Mouse (Mus musculus): ENCODE data around the gene Tmem248. TPM values are rescaled to one million over a fixed set of nuclear protein-coding genes. Genes with fewer than 3 reads are reported as not detected.

The Tmem248 gene
- polyA plus RNA-seq, 1 experiment from 2014 or later = 45.9 TPM

- ATAC-seq (ENCODE audit: low FRiP score, low TSS enrichment) = no peak
- Histone ChIP-seq H3K9me3 (ENCODE audit: control insufficient read depth, low read length) (no peaks in the 10 kb centered on the region), H3K36me3 (ENCODE audit: control insufficient read depth, insufficient read depth, low read length) (peaks cover 36% of the 10 kb centered on the region), H3K4me3 (ENCODE audit: low read length) (no peak overlapping the region), H3K27ac (ENCODE audit: low read depth, low read length) (no peak overlapping the region), H3K4me1 (ENCODE audit: control insufficient read depth, insufficient read depth, low read length) (no peaks in the 10 kb centered on the region), H3K4me2 (replicated peaks; ENCODE audit: low read depth, low read length) (no peak overlapping the region), H3K9ac (ENCODE audit: low read depth, low read length) (no peak overlapping the region), H3K27me3 (ENCODE audit: control insufficient read depth, insufficient read depth, low read length) (no peaks in the 10 kb centered on the region)
- 96% methylated on average over 9 of the region's 9 CpGs for WGBS
Measured at GRCm38 (mm10) chr5:130283079-130283732, 66.3 kb downstream of the Tmem248 start.

- H3K36me3 ChIP-seq (ENCODE audit: control insufficient read depth, insufficient read depth, low read length) = peaks cover 34% of the 10 kb centered on the region; the same call in 1 of the 2 replicates
- no peak overlapping the region for H3K4me3 ChIP-seq (ENCODE audit: low read length)
- ATAC-seq (ENCODE audit: low FRiP score, low TSS enrichment) = no peak
- no peaks in the 10 kb centered on the region for H3K4me1 ChIP-seq (ENCODE audit: control insufficient read depth, insufficient read depth, low read length)
- H3K27ac ChIP-seq (ENCODE audit: low read depth, low read length) = no peak overlapping the region
- no peak overlapping the region for H3K9ac ChIP-seq (ENCODE audit: low read depth, low read length)
- 95% methylated on average over 7 of the region's 7 CpGs for whole genome bisulfite sequencing
- H3K9me3 ChIP-seq (ENCODE audit: control insufficient read depth, low read length) = no peaks in the 10 kb centered on the region
- H3K27me3 ChIP-seq (ENCODE audit: control insufficient read depth, insufficient read depth, low read length) = no peaks in the 10 kb centered on the region
- H3K4me2 ChIP-seq (replicated peaks; ENCODE audit: low read depth, low read length) = no peak overlapping the region
Measured at GRCm38 (mm10) chr5:130288106-130288505, 71.2 kb downstream of the Tmem248 start.

GRCm38 (mm10) chr5:130290242-130290641 lies 73.4 kb downstream of the Tmem248 start:
- Histone ChIP-seq H3K9ac (ENCODE audit: low read depth, low read length) (no peak overlapping the region), H3K27ac (ENCODE audit: low read depth, low read length) (no peak overlapping the region), H3K4me3 (ENCODE audit: low read length) (no peak overlapping the region), H3K9me3 (ENCODE audit: control insufficient read depth, low read length) (no peaks in the 10 kb centered on the region), H3K36me3 (ENCODE audit: control insufficient read depth, insufficient read depth, low read length) (peaks cover 23% of the 10 kb centered on the region; the same call in 1 of the 2 replicates), H3K27me3 (ENCODE audit: control insufficient read depth, insufficient read depth, low read length) (no peaks in the 10 kb centered on the region), H3K4me2 (replicated peaks; ENCODE audit: low read depth, low read length) (no peak overlapping the region), H3K4me1 (ENCODE audit: control insufficient read depth, insufficient read depth, low read length) (no peaks in the 10 kb centered on the region)
- WGBS = 95% methylated on average over 6 of the region's 6 CpGs
- no peak for ATAC-seq (ENCODE audit: low FRiP score, low TSS enrichment)

DNA sequence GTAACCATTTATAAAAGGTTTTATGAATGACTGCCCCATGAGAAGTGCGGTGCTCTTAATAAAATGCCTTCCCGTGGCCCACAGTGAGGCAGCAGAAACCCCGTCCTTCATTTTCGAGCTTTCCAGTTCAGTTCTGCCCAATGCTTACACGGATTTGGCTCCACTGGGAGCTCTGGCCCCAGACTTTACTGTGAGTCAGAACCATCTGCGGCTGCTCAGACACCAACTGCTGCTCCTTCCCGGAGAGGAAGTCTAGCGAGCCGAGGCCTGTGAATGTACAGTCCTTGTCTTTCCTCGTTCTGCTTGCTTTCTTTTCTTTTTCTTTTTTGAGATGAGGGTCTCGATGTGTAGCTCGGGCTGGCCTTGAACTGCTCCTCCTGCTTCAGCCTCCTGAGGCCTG lies 73.9 kb downstream of the Tmem248 start:
- Histone ChIP-seq H3K4me2 (replicated peaks; ENCODE audit: low read depth, low read length) (no peak overlapping the region), H3K9me3 (ENCODE audit: control insufficient read depth, low read length) (no peaks in the 10 kb centered on the region), H3K27me3 (ENCODE audit: control insufficient read depth, insufficient read depth, low read length) (no peaks in the 10 kb centered on the region), H3K4me3 (ENCODE audit: low read length) (no peak overlapping the region), H3K9ac (ENCODE audit: low read depth, low read length) (no peak overlapping the region), H3K27ac (ENCODE audit: low read depth, low read length) (no peak overlapping the region), H3K36me3 (ENCODE audit: control insufficient read depth, insufficient read depth, low read length) (peaks cover 23% of the 10 kb centered on the region; the same call in 1 of the 2 replicates), H3K4me1 (ENCODE audit: control insufficient read depth, insufficient read depth, low read length) (no peaks in the 10 kb centered on the region)
- ATAC-seq (ENCODE audit: low FRiP score, low TSS enrichment) = no peak
- 97% methylated on average over 12 of the region's 12 CpGs for WGBS

DNA sequence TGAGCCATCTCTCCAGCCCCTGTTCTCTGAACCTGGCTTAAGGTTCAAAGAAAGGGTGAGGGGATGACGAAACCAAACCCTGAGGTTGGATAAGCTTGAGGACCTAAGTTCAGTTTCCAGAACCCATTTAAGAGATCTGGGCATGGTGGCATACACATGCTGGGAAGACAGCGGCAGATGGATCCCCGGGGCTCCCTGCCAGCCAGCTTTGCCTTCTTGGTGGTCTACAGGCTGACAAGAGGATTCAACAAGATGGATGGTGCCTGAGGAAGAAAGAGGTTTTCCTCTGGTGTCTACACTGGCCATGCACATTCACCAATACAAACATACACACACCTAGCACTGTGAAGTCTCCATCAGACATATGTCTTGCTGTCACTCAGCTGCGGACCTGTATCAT lies 76.1 kb downstream of the Tmem248 start:
- no peaks in the 10 kb centered on the region for H3K4me1 ChIP-seq (ENCODE audit: control insufficient read depth, insufficient read depth, low read length)
- H3K9ac ChIP-seq (ENCODE audit: low read depth, low read length) = no peak overlapping the region
- 94% methylated on average over 4 of the region's 4 CpGs for WGBS
- H3K4me3 ChIP-seq (ENCODE audit: low read length) = no peak overlapping the region
- H3K4me2 ChIP-seq (replicated peaks; ENCODE audit: low read depth, low read length) = no peak overlapping the region
- no peaks in the 10 kb centered on the region for H3K9me3 ChIP-seq (ENCODE audit: control insufficient read depth, low read length)
- ATAC-seq (ENCODE audit: low FRiP score, low TSS enrichment) = no peak
- peaks cover 32% of the 10 kb centered on the region; the same call in 1 of the 2 replicates for H3K36me3 ChIP-seq (ENCODE audit: control insufficient read depth, insufficient read depth, low read length)
- no peak overlapping the region for H3K27ac ChIP-seq (ENCODE audit: low read depth, low read length)
- no peaks in the 10 kb centered on the region for H3K27me3 ChIP-seq (ENCODE audit: control insufficient read depth, insufficient read depth, low read length)

Other genes starting within 250 kb of the Tmem248 start
- gene Gusb, start 214.0 kb upstream of the Tmem248 start, polyA plus RNA-seq (2014; fragmentation: Nextera tagmentation; extraction: Ambion mirVana) = 49.8 and 58.7 TPM in 2 replicates
- gene Asl, start 187.8 kb upstream of the Tmem248 start, polyA plus RNA-seq (2014; fragmentation: Nextera tagmentation; extraction: Ambion mirVana) = 40.3 and 46.4 TPM in 2 replicates
- gene Crcp, start 187.8 kb upstream of the Tmem248 start, polyA plus RNA-seq (2014; fragmentation: Nextera tagmentation; extraction: Ambion mirVana) = 24.5 and 31.2 TPM in 2 replicates
- gene Tpst1, start 143.8 kb upstream of the Tmem248 start, polyA plus RNA-seq (2014; fragmentation: Nextera tagmentation; extraction: Ambion mirVana) = 61.8 and 70.7 TPM in 2 replicates
- 2.2 and 4.3 TPM in 2 replicates for gene Kctd7, start 72.2 kb upstream of the Tmem248 start, polyA plus RNA-seq (2014; fragmentation: Nextera tagmentation; extraction: Ambion mirVana)
- gene Rabgef1, start 45.3 kb upstream of the Tmem248 start, polyA plus RNA-seq (2014; fragmentation: Nextera tagmentation; extraction: Ambion mirVana) = 21.0 and 26.7 TPM in 2 replicates
- 55.4 and 77.5 TPM in 2 replicates for gene Sbds, start 38.4 kb downstream of the Tmem248 start, polyA plus RNA-seq (2014; fragmentation: Nextera tagmentation; extraction: Ambion mirVana)
- 18.3 and 30.2 TPM in 2 replicates for gene Tyw1, start 38.5 kb downstream of the Tmem248 start, polyA plus RNA-seq (2014; fragmentation: Nextera tagmentation; extraction: Ambion mirVana)
- 0.27 and 0.57 TPM in 2 replicates for gene Caln1, start 152.4 kb downstream of the Tmem248 start, polyA plus RNA-seq (2014; fragmentation: Nextera tagmentation; extraction: Ambion mirVana)
- gene A330070K13Rik, start 167.6 kb downstream of the Tmem248 start, polyA plus RNA-seq (2014; fragmentation: Nextera tagmentation; extraction: Ambion mirVana) = not detected in 2 replicates

Measured in kidney, embryonic 14.5 days (tissue).